Mouse (Mus musculus): ENCODE data around the gene Snd1.

DNA sequence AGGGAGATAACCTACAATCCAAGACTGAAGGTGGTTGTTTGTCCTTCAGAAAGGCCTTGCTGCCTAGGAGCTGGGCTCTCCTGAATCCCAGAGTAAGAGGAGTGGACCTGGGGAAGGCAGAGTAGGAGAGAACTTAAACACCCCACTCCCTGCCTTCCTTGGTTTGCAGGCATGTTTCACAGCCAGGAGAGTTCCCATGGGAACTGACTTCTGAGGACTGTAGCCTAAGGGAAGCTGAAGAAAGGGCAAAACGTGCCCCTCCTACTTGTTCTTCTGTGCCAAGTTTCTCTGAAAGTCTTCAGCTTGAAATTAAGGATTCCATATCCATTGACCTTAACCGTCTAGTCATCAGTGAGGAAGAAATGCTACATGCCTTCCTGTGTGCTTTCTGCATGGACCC is 168.0 kb downstream of the Snd1 start:
- TF ChIP-seq CTCF (IDR thresholded peaks at IDR 0.05), result no peak
- TF ChIP-seq EP300 (IDR thresholded peaks at IDR 0.05), result no peak

All from lung, postnatal 0 days (tissue).